Mouse (Mus musculus) thymus, adult 2 months (tissue): Measurements from ENCODE around the gene Wnt10a.
"Not testable (repeated sequence)": the region's sequence is repeated elsewhere in the genome, so short reads cannot be mapped to it uniquely, and the experiment has no call there.

Source experiments
- CTCF ChIP-seq: fragments of 200-500 bp; IDR thresholded peaks from 2 replicates; pipeline ENCODE4 v1.5.1; 2012; ENCODE audit warnings: mild to moderate bottlenecking, control low read depth, low read length, moderate library complexity, borderline replicate concordance; ENCODE audit not compliant: control insufficient read depth, poor library complexity, insufficient read depth; ENCODE audit errors: extremely low read depth
- POLR2A ChIP-seq: fragments of 200-500 bp; IDR thresholded peaks from 2 replicates; pipeline ENCODE4 v1.6.1; 2012; ENCODE audit warnings: mild to moderate bottlenecking, low read length, control low read depth, moderate library complexity; ENCODE audit not compliant: control insufficient read depth, poor library complexity, insufficient read depth; ENCODE audit errors: extremely low read depth

DNA sequence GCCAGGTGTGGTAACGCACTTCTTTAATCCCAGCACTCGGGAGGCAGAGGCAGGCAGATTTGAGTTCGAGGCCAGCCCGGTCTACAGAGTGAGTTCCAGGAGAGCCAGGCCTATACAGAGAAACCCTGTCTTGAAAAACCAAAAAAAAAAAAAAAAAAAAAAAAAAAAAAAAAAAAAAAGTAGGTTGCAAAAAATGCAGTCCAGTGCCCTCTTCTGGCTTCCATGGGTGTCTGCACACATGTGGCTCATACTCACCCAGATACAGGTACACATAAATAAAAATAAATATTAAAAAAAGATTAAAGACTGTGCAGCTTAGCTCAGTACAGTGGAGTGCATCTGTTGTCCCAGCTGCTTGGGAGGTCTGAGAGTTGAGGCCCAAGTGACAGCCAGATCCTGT, 32.3 kb downstream of the Wnt10a start:
- not testable (repeated sequence) for TF ChIP-seq CTCF, POLR2A
